Mouse (Mus musculus): ENCODE data around the gene Pkdcc. TPM values are rescaled to one million over a fixed set of nuclear protein-coding genes. Genes with fewer than 3 reads are reported as not detected.
A peak's percentile ranks its signal among the peaks of the same experiment; 100 is the strongest.

Pkdcc gene
- total RNA-seq, 2 experiments from 2014 or later = 165 to 175 TPM

- DNase-seq (ENCODE audit: low spot score in 2 of 2) = no peak
These were observed 3.9 kb upstream of the Pkdcc start for GRCm38 (mm10) chr17:83211196-83211595.

GRCm38 (mm10) chr17:83212422-83212821 is 2.7 kb upstream of the Pkdcc start:
- no peak for DNase-seq (ENCODE audit: low spot score in 2 of 2)

- DNase-seq (ENCODE audit: low spot score in 2 of 2) = no peak
These were observed 1.7 kb upstream of the Pkdcc start for GRCm38 (mm10) chr17:83213228-83213915.

- DNase-seq (ENCODE audit: low spot score in 2 of 2) = peak in 1 of 2 experiments; percentile 42
These were observed 915 bp upstream of the Pkdcc start for GRCm38 (mm10) chr17:83214161-83214592.

- no peak for DNase-seq (ENCODE audit: low spot score in 2 of 2)
These were observed 595 bp downstream of the Pkdcc start for GRCm38 (mm10) chr17:83215529-83216244.

GRCm38 (mm10) chr17:83216251-83216919 is 1.3 kb downstream of the Pkdcc start:
- DNase-seq (ENCODE audit: low spot score in 2 of 2) = no peak

GRCm38 (mm10) chr17:83218189-83218588 is 3.1 kb downstream of the Pkdcc start:
- no peak for DNase-seq (ENCODE audit: low spot score in 2 of 2)

GRCm38 (mm10) chr17:83218722-83219121 is 3.6 kb downstream of the Pkdcc start:
- no peak for DNase-seq (ENCODE audit: low spot score in 2 of 2)

- DNase-seq (ENCODE audit: low spot score in 2 of 2) = no peak
These were observed 4.5 kb downstream of the Pkdcc start for GRCm38 (mm10) chr17:83219351-83220287.

- DNase-seq (ENCODE audit: low spot score in 2 of 2) = no peak
These were observed 6.0 kb downstream of the Pkdcc start for GRCm38 (mm10) chr17:83220954-83221538.

GRCm38 (mm10) chr17:83221611-83222500 is 6.8 kb downstream of the Pkdcc start:
- no peak for DNase-seq (ENCODE audit: low spot score in 2 of 2)

- no peak for DNase-seq (ENCODE audit: low spot score in 2 of 2)
These were observed 7.6 kb downstream of the Pkdcc start for GRCm38 (mm10) chr17:83222705-83223104.

GRCm38 (mm10) chr17:83224451-83224971 is 9.4 kb downstream of the Pkdcc start:
- DNase-seq (ENCODE audit: low spot score in 2 of 2) = no peak

- no peak for DNase-seq (ENCODE audit: low spot score in 2 of 2)
These were observed 11.4 kb downstream of the Pkdcc start for GRCm38 (mm10) chr17:83226395-83226986.

- no peak for DNase-seq (ENCODE audit: low spot score in 2 of 2)
These were observed 16.3 kb downstream of the Pkdcc start for GRCm38 (mm10) chr17:83231357-83231756.

- no peak for DNase-seq (ENCODE audit: low spot score in 2 of 2)
These were observed 20.1 kb downstream of the Pkdcc start for GRCm38 (mm10) chr17:83235227-83235626.

- no peak for DNase-seq (ENCODE audit: low spot score in 2 of 2)
These were observed 21.1 kb downstream of the Pkdcc start for GRCm38 (mm10) chr17:83236202-83236601.

- no peak for DNase-seq (ENCODE audit: low spot score in 2 of 2)
These were observed 23.3 kb downstream of the Pkdcc start for GRCm38 (mm10) chr17:83238123-83239058.

Data from adrenal gland, postnatal 4 days (tissue).